Mouse (Mus musculus): ENCODE data around the gene Spem2.

Spem2 gene

DNA sequence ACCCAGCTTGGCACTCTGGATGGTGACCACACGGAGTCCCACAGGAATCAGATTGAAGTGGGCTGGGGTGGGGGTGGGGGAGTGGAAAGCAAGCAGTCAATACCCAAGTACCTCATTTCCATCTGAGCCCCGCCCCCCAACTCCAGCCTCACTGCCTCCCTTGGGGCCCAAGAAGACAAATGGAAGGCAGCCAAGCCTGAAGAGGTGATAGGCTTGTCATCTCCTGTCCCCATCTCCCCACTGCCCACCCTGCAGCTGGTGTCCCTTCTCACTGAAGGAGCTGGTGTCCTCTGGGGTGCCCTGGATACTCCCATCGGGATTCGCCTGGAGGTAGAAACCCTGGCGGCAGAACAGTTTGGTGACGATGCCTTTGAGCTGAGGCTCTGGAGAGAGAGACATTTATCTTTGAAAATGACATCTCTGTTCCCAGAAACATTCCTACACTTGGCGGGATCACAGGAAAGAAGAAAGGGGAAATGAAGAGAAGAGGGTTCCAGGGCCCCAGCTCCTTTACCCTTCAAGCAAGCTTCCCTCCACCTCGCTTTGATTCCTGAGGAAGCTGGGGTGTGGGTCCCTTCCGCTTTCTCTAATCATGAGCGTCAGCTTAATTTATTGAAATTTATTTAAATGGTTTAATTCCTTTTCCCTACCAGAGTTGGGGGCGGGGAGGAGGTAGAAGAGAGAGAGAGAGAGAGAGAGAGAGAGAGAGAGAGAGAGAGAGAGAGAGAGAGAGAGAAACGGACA, 18.7 kb downstream of the Spem2 start:
- DNase-seq (ENCODE audit: low read depth, low spot score) = no peak

GRCm38 (mm10) chr11:69797924-69798323, 20.3 kb downstream of the Spem2 start:
- DNase-seq (ENCODE audit: low read depth, low spot score) = no peak

DNA sequence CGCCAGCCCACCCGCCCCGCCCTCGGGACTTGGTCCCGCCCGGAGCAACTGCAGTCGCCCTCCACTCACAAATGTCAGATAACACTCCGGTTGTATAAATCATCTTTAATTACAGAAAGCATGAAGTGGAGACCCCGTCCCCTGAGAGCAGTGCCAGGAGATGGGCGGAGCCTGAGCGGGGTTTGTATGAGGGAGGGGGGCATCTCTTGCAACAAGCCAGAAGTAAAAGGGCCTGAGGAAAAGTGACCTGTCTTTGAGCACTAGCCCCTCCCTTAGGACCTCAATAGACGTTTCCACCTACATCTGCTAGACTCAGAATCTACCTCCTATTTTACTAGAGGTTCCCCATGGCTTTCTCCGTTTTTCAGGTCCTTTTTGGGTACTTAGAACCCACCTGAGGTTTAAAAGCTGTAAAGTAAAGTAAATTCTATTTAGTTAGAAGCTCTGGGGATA, 22.3 kb downstream of the Spem2 start:
- DNase-seq (ENCODE audit: low read depth, low spot score) = no peak

- peak; percentile 94 for DNase-seq (ENCODE audit: low read depth, low spot score)
Measured at GRCm38 (mm10) chr11:69795168-69795982, 22.9 kb downstream of the Spem2 start, which contains the start of gene Chrnb1. TSS of gene Chrnb1 (minus strand) at chr11:69795943.

- no peak for DNase-seq (ENCODE audit: low read depth, low spot score)
Measured at GRCm38 (mm10) chr11:69793429-69793828, 24.8 kb downstream of the Spem2 start.

- no peak for DNase-seq (ENCODE audit: low read depth, low spot score)
Measured at GRCm38 (mm10) chr11:69791420-69791819, 26.8 kb downstream of the Spem2 start.

GRCm38 (mm10) chr11:69789431-69789830, 28.8 kb downstream of the Spem2 start:
- no peak for DNase-seq (ENCODE audit: low read depth, low spot score)

GRCm38 (mm10) chr11:69787306-69787705, 31.0 kb downstream of the Spem2 start:
- no peak for DNase-seq (ENCODE audit: low read depth, low spot score)

- DNase-seq (ENCODE audit: low read depth, low spot score) = no peak
Measured at GRCm38 (mm10) chr11:69784793-69785272, 33.4 kb downstream of the Spem2 start.

DNA sequence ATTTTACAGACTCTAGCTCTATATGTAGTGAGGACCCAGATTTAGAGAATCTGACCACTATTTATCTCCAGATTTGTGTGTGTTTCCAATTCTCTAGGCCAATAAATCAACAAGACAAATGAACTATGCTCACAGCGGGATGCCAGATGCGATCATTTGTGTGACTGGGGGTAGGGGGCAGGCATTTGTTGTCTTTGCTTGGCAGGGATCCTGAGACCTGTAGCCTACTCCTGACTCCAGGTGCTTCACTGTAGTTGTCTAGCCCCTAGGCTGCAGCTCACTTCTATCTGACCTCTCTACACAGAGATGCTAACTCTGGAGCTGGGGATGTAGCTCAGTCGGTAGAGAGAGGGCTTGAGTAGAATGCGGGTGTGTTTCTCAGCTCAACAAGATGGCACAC, 36.4 kb downstream of the Spem2 start:
- DNase-seq (ENCODE audit: low read depth, low spot score) = no peak

DNA sequence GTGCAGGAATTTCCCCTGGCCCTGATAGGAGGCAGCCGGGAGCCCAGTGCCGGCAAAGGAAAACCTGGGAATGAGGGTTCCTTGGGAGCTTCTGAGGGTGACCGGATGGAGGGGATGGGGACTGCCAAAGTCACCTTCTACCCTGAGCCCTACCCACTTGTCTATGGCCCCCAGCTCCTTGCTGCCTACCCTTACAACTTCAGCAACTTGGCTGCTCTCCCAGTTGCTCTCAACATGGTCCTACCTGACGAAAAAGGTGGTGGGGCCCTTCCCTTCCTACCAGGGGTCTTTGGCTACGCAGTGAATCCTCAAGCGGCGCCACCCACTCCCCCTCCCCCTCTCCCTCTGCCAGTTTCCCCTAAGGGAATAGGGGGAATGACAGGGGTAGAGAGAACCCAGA, 39.3 kb downstream of the Spem2 start:
- no peak for DNase-seq (ENCODE audit: low read depth, low spot score)

- DNase-seq (ENCODE audit: low read depth, low spot score) = no peak
Measured at GRCm38 (mm10) chr11:69778258-69778982, 39.8 kb downstream of the Spem2 start.

- no peak for DNase-seq (ENCODE audit: low read depth, low spot score)
Measured at GRCm38 (mm10) chr11:69777504-69778257, 40.6 kb downstream of the Spem2 start.

- DNase-seq (ENCODE audit: low read depth, low spot score) = no peak
Measured at GRCm38 (mm10) chr11:69776488-69776887, 41.8 kb downstream of the Spem2 start.

- DNase-seq (ENCODE audit: low read depth, low spot score) = no peak
Measured at GRCm38 (mm10) chr11:69775716-69776115, 42.5 kb downstream of the Spem2 start.

DNA sequence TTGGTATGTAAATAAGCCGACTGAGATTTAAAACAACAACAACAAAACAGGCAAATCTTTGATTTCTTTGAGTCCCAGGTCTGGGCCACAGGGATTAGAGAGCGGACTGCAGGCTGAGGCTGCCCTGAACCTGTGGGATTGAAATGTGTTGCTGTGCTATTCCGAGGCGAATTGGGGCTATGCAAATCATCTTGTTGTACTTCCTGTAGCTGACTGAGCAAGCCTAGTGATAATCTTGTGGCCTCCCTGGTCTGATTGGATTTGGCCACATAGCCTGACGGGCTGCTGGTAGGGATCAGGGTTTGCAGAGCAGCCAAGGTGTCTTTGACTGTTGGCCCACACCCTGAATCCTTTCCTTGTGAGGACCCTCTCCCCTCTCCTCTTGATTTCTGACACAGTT, 43.3 kb downstream of the Spem2 start:
- DNase-seq (ENCODE audit: low read depth, low spot score) = no peak

- no peak for DNase-seq (ENCODE audit: low read depth, low spot score)
Measured at GRCm38 (mm10) chr11:69767625-69767909, 50.7 kb downstream of the Spem2 start.

DNA sequence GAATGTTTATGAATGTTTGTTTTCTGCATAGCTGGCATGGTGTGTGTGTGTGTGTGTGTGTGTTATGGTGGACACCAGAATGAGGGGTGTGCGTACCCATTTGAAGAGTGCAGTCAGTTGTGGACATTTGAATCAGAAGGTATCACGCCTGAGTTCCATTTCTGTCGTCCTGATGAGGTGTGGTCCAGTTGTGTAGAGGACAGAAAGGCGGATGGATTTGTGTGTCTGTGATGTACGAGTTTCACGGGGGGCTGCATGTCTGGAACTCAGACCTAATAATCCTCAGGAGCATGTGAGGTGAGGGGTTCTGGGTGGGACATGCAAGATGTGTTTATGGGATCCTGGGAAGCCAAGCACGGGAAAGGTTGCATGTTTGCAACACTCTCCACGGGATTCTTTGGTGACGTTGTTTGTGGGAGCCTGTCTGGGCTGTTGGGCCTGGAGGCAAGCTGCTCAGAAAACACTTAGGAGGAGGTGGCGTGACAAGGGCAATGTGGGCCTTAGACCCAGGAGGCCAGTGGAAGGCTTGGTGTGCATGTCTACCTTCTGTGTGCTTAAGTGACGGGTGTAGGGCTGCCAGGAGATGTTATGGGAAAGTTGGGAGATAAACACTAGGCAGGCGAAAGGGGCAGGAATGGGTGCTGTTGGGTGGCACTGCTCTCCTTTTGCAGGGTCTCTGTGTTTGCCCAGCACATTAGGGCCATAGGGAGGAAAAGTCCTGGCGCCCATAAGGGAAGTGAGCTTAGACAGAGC, 51.2 kb downstream of the Spem2 start:
- DNase-seq (ENCODE audit: low read depth, low spot score) = no peak

All from WW6 (cell line).